Mouse (Mus musculus) retina, postnatal 1 day (tissue): ENCODE results near the gene Agtpbp1.
"Not testable (repeated sequence)": the region's sequence is repeated elsewhere in the genome, so short reads cannot be mapped to it uniquely, and the experiment has no call there.

Source experiments
- DNase-seq: peaks from one replicate; pipeline ENCODE4 v3.0.0-alpha.2; 2012

Agtpbp1 gene

DNA sequence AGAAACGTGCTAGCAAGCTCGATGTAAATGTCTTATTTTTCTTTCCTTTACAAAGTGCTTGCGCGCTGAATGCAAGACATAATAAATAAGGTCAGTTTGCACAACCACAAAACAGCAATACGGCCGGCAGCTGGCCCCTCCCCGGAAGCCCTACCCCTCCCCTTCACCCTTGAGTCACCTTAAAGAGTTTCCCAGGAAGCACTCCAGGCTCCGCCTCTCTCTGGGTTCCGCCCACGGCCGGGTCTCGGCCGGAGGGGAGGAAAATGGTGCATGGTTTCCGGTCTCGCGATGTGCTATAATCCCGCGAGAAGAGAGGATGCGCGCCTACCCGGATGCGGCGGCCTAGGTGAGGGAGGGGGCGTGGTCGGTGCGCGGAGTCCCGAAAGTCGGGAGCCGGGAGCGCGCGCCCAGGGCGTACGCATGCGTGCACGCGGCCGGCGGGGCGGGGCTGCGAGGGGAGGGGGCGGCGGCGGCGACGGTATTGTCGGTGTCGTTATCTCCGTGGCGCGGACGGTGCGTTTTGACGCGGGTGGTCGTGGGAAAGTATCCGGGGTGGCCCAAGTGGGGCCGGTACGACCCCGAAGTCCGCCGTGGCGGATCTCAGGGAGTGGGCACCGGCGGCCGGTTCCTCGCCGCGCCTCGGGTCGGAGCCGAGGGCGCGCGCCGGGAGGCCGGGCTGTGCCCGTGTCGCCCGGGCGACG is at the start of gene Agtpbp1, which contains the start of gene Naa35:
TSS of gene Agtpbp1 (minus strand) at position 281 of the 701 bp plus-strand sequence.
TSS of gene Naa35 (plus strand) at position 313 of the 701 bp plus-strand sequence.
- peak; percentile 99 for DNase-seq

DNA sequence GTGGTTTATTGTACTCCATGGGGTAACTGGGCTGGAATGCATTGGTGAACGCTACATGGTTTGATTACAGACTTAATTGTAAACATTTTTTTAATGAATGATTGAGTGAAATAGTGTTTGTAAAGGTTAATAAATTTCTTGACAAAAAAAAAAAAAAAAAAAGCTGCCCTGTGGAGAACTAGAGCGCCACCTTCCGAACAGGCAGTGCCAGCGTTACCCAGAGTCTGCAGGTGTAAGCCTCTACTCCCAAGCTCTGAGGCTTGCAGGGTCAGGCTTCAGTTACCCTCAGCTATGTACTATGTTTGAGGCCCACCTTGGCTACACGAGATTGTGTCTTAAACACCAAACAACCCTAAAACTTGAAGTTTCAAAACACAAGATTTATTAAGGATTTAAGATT is 49.6 kb upstream of the Agtpbp1 start:
- no peak for DNase-seq

DNA sequence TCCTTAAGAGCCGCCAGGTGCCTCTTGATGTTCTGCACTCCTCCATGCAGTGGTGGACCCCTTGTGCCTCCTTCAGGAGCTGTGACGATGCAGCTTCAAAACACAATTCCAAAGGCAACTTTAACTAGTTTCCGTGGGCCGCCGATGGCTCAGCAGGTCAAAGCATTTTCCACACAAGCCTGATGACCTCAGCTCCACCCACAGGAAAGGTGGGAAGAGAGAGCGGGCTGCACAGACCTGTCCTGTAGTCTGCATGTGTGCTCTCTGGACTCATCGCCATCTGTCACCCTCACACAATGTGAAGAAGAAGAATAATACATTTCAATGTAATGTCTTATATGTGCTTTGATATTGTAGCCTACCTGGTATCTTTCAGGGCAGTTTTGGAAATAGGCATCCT is 41.7 kb upstream of the Agtpbp1 start:
- no peak for DNase-seq

DNA sequence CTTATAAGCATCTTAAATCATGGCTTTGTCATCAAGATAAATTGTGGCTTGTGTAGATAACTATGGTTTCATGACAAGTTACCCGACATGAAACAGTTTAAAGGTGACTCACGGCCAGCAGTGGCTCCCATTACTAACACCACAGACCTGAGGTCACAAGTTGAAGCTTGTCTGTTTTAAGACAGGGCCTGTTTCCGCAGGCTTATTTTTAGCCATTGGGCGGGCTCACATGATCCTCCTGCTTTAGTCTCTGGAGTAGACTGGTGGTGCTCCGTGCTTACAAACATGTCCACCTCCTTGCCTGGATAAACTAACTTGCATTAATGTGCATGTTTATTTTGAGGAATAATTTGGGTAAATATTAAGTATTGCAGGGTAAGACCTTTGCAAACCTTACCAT is 39.9 kb upstream of the Agtpbp1 start:
- DNase-seq = no peak

DNA sequence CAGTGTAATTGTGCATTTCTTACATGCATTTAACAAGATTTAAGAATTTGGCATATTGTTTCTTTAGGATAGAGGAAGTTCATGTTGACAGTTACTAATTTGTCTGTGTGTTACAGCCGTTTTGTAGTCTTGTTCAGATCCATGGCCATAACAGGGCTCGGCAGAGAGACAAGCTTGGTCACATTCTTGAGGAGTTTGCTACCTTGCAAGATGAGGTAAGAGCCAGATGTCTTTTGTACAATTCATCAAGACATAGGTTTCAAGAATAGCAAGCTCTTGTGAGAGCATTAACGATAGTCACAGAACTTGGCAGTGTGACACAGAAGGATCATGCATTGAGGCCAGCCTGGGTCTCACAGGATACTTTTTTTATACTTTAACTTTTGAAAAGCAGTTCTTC is 39.4 kb upstream of the Agtpbp1 start:
- no peak for DNase-seq

DNA sequence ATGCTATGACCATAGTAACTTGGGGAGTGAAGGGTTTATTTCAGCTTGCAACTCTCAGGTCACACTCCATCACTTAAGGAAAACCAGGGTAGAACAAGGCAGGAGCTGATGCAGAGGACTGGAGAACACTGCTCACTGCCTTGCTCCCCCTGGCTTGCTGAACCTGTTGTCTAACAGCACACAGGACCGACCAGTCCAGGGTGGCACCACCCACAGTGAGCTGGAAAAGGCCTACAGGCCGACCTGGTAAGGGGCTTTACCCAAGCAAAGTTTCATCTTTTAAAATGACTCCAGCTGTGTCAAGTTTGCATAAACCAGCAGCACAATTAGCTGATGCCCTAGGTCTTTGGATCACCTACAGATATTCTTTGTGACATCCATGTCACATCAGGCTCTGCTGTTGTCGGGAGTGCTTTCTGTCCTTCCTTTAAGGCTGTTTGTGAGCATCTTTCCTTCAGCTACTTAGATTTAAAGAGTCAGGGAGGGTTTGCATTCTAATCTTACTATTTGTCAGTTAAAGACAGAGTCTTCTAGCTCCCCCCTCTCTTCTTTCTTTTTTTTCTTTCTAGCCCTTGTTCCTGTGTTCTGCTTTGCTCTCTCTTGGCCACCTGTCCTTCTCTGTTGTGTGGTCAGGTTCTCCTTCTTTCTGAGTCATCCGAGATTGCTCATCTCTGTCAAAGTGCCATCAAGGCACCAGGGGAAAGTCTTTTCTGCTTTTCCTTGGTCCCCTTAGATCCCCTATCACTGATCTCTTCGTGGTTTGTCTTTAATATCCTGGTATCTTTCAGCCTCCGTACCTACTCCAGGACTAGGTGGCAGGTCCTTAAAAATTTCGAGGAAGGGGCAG is 36.8 kb upstream of the Agtpbp1 start:
- no peak for DNase-seq

DNA sequence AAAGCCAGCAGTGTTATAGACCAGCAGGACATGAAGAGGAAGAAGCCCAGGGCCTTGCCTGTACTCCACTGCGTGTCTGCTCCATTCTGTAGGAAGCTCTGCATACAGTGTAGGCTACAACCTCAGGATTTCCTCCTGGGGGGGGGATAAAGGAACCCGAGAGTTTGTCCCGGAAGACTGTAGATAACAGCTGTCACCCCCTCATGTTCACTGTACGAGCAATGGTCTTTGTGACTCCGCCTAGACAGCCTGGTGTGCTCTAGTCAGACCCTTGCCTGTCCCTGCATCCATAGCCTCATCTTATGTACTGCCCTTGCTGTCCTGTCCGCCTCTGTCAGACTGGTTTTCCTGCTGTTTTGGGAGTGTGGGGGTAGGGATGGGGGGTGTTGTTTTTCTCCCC is 33.4 kb upstream of the Agtpbp1 start:
- no peak for DNase-seq

DNA sequence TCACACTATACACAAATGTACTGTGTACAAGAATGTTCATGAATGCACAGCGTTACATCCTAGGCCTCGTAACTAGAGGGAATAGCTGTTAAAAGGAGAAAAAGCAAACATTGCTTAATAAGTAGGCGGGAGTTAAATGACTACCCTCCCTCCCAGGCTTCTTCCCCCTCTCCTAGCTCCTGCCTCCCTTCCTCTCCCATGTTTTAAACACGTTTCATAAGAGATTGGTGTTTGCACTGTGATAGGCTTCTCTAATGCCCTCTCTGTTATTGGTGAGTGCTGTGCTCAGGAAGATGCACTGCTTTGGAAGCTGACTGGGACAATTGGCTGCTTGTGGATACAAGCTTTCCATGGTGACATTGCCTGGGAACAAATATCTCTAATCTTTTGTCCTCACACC is 30.5 kb upstream of the Agtpbp1 start:
- no peak for DNase-seq

DNA sequence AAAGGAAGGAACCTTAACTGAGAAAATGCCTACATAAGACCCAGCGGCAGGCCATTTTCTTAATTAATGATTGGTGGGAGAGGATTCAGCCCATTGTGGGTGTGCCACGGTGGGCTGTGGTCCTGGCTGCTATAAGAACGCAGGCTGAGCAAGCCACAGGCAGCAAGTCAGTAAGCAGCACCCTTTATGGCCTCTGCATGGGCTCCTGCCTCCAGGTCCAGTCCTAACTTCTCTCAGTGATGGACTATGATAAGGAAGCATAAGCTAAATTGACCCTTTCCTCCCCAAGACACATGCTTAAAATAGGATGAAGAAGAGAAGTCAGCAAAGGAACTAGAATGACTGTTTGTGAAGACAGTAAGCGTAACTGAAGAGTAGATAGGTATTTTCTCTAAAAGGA is 30.1 kb upstream of the Agtpbp1 start:
- DNase-seq = no peak

DNA sequence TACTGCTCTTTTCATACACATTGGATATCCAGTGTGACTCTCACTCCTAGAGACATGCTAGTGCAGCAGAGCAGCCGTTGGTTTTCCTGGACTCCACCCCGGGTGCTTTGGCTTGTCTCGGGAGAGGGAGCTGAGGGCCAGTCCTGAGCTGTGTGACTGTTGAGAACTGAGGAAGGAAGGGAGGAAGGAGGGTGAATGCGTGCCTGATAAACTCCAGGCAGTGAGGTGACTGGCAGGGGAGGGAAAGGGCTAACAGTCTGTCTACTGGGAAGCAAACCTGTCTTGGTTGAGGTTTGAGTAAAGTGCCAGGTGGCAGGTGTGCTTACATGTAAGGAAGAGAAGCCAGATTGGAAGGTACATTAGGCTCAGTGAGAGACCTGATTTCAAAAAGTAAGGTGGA is 28.8 kb upstream of the Agtpbp1 start:
- DNase-seq = no peak

DNA sequence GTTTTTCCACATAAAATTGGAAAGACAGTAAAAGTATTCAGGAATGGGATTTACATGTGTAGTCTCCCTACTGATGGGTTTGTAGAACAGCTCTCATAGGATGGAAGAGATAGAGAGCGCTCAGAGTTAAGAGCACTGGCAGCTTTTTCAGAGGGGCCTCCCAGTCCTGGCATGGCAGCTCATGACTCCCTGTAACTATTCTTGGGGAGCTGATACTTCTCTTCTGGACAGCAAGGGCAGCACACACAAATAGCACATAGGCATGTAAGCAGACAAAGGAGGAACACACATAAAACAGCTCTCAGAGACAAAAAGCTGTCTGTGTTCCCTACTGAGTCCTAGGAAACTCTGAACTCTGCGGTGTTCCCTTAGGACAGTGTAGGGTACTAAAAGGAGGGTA is 25.4 kb upstream of the Agtpbp1 start:
- no peak for DNase-seq

DNA sequence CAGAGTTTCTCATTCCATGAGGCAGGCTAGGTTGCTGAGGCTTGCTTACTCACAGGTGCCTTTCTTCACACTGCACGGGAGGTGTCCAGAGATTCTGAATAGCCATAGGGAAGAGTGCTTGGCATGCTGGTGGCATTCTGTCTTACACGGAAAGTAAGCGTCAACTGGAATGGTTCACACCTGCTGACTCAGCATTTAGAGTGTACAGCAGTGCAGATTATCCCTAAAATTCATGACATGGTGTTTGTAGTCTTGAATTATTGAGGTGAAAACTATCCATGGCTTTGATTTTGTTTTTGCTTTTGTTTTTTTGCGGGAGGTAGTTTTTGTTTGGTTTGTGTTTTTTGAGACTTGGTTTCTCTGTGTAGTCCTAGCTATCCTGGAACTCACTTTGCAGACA is 24.9 kb upstream of the Agtpbp1 start:
- no peak for DNase-seq

DNA sequence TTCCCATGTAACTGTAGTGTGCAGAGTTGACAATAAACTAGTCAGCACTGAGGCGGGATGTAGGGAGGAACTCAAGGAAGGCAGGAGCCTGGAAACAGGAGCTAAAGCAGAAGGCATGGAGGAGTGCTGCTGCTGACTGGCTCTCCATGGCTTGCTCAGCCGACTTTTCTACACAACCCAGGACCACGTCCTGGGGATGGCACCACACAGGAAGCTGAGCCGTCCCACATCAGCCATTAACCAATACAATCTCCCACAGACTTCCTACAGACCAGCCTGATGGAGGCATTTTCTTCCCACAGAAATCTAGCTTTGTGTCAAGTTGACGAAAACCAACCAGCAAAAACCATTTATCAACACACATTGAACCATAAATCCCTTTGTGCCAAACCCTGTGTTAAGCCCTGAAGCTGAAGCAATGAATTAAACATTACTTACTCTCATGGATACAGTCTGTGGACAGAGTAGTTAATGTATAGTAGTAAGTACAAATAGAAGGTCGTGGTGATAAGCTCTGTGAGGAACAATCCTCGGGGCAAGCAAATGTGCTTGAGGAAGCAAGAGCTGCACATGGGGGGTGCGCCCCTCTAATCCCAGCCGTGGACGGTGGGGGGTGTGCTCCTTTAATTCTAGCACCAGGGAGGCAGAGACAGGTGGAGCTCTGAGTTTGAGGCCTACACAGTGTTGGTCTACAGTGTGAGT is 20.3 kb upstream of the Agtpbp1 start:
- no peak for DNase-seq

DNA sequence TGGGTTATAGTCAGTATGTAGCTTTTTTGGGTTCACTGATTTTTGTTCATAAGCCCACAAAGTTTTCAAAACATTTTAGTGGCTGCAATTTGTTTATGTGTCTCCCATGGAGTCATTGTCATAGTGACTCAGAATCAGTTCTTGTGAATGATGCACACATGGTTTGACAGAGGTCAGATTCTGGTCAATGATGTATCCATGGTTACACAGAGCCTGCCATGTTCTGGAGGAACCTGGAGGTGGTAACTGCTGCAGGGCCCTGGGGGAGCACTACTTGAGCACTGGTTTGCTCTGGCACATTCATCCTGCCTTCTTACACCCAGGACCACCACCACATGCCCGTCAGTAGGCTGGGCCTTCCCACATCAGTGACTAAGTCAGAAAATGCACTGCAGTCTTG is 19.5 kb upstream of the Agtpbp1 start:
- DNase-seq = peak; percentile 46

DNA sequence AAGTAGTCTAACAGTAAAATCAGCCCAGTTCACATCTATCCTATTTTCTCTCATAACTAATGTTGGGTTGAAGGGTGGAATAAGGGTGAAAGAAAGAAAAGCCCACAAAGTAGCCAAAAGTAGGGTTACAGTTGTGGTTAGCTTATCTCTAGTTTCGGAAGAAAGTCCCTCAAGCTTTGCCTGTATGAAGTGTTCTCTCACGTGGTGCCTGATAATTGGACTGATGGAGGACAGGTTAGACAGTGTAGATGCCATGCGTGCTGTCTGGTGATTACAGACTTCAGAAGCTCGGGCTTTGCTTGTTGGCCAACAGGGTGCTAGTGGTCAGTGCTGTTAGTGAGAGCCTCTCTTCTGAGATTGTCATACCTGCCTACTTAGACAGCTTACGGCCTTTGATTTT is 18.1 kb upstream of the Agtpbp1 start:
- no peak for DNase-seq

DNA sequence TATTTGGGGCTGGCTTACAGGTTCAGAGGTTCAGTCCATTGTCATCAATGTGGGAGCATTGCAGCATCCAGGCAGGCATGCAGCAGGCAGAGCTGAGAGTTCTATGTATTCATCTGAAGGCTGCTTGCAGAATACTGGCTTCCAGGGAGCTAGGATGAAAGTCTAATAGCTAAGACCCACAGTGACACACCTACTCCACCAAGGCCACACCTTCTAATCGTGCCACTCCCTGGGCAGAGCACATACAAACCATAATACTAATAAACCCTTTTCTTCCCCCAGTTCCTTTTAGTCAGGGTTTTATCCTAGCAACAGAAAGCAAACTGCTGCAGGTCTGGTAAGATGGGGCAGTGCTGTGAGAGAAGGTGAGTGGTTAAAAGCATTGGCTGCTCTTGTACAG is 7.6 kb upstream of the Agtpbp1 start:
- no peak for DNase-seq

DNA sequence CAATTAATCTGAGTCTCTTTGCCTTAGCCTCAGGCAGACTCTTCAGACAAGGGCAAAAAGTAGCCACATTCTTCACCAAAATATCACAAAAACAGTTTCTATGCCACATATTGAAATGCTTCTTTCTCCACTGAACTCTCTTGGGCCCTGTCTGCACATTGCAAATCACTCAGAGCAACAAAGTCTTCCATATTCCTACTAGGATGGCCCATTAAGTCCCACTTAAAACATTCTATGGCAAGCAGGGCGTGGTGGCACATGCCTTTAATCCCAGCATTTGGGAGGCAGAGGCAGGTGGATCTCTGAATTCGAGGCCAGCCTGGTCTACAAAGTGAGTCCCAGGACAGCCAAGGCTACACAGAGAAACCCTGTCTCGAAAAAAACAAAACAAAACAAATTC is 7.0 kb upstream of the Agtpbp1 start:
- DNase-seq = not testable (repeated sequence)

DNA sequence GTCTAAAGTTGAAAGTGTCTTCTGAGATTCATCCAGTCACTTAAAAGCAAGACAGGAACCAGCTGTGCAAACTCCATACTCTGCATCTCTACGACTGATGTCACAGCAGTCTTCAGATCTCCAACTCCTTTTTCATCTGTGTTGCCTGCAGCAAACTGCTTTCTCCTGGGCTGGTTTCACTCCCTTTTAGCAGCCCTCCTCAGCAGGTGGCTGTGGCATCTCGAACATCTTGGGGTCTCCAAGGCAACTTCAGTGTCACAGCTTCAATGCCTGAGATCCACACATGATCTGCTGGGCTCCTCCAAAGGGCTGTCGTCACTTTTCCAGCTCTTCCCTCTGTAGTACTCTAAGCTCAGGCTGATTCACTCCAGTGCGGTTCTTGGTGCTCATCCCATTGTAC is 5.7 kb upstream of the Agtpbp1 start:
- no peak for DNase-seq

DNA sequence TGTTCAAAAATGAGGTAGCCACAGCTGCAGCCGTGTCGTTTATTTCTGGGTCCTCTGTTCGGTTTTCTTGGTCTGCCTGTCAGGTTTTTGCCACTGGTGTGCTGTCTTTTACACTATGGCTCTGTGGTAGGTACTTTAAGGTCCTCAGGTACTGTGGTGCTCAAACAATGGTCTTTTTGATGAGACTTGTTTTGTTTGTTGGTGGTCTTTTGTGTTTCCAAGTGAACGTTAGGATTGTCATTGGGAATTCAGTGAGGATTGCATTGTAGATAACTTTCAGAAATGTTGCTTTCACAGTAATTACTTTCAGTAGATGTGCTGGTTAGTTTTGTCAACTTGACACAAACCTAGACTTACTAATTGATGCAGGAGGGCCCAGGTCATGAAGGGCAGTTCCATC is 4.6 kb upstream of the Agtpbp1 start:
- no peak for DNase-seq

DNA sequence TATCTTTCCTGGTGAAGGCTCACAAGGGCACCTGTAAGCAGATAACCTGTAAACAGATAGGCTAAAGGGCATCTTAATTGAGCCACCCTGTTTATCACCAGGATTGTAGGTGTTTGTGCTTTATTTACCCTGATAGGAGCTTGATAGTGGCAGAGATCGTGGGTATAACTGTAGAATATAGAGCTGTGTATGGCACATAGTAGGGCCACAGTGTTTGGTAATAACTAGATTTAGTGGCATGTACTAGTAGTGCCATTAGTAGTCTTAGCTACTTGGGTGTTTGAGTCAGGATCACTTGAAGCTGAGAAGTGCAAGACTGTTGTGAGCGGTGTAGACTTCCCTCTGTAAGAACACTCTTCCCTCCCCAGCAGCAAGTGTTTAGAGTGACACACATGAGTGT is 2.2 kb upstream of the Agtpbp1 start:
- no peak for DNase-seq

DNA sequence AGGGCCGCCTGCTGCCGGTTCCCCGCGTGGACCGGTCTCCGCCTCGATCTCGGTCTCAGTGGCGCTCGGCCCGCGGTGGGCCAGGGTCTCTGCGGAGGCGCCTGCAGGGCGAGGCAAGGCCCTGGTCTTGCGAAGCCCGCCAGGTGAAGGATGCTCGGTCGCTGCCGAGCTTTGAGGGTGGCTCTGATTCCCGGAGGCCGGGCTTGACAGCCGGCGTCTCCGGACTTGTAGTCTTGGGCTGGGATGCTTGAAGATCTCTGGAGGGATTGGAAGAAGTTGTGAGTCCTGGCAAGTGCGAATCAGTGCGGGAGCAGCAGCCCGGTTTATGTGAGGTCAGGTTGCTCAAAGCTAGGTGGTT is 600 bp upstream of the Agtpbp1 start:
- no peak for DNase-seq

DNA sequence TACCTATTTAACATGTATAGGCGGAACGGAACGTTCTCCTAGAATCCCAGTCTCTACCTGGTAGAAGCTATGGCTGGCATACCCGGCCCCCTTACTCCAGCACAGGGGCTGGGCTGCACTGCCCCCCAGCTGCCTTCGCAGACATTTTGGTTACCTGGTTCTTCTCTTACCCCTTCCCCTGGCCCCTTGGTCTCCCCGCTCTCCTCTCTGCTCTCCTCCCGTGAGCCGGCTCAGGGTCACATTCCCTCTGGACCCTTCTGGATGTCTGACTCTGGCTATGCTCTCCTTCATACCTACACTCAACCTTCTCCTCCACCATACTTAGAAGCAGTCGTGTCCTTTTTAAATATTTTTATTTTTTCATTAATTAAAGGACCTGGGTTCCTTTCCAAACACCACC is 546 bp downstream of the Agtpbp1 start:
- peak; percentile 55 for DNase-seq

DNA sequence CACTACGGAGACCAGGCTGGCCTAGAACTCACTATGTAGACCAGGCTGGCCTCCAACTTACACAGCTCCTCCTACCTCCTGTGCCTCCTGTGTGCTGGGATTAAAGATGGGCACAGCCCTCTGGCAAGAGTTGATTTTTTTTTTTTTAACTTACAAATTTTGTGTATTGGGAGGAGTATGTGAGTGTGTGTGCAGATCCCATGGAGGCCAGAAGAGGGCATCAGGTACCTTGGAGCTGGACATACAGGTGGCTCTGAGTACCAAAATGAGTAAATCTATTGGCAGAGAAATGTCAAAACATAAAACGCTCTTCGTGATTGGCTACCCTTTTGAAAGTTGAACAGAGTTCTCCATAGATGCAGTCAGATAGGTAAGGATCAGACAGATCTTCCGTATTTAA is 4.1 kb downstream of the Agtpbp1 start:
- no peak for DNase-seq

DNA sequence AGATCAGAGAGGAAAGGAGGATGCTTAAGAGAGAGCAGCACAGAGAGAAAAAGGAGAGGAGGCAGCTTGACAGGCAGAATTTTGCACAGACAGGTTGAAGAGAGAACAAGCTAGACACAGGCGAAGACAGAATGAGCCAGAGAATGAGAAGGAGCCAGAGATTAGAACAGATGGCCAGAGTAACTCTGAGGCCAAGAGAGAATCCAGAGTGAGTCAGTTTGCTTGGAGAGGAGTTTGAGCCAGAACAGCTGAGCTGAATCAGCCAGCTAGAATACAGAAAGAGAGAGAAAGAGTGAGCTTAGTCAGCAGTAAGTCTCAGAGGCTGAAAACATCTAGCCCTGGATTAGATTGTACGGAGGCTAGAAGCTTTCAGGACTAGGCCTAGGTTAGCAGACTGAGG is 12.5 kb downstream of the Agtpbp1 start:
- no peak for DNase-seq
